Mouse (Mus musculus): ENCODE measurements at regions not wholly inside any gene's neighbourhood (a gene's known extent, or its start where the extent isn't known, plus 50 kb on each side); places are given as distances from the start of the nearest gene placed in this dataset.

DNA sequence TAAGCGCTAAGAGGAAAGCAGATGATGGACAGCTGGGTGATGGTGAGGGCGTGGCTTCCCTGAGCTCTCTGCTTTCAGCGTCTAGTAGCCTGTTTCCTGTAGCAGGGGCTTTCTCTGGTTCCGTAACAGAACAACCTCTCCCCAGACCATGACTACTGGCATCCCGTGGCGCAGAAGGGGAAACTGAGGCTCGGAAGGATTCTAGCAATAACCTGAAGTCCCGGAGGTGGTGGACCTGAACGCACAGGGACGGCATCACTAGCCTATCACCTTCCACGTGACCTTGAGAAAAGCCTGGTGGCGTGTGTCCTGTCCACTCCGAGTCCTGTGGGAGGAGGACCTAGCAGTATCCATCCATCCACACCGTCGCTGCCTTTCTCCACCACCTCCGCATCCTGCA is 208.1 kb downstream of the Gm26897 start:
- no peak overlapping the region for H3K4me3 ChIP-seq (replicated peaks)
- WGBS = 80% methylated on average over 16 of the region's 16 CpGs
- H3K36me3 ChIP-seq = no peaks in the 10 kb centered on the region
- no peak overlapping the region for H3K27ac ChIP-seq
- ATAC-seq = no peak
- H3K27me3 ChIP-seq (replicated peaks) = no peaks in the 10 kb centered on the region
- no peaks in the 10 kb centered on the region for H3K4me1 ChIP-seq (replicated peaks)
- no peaks in the 10 kb centered on the region for H3K9me3 ChIP-seq
- no peak overlapping the region for H3K4me2 ChIP-seq (replicated peaks)
- H3K9ac ChIP-seq = no peak overlapping the region

DNA sequence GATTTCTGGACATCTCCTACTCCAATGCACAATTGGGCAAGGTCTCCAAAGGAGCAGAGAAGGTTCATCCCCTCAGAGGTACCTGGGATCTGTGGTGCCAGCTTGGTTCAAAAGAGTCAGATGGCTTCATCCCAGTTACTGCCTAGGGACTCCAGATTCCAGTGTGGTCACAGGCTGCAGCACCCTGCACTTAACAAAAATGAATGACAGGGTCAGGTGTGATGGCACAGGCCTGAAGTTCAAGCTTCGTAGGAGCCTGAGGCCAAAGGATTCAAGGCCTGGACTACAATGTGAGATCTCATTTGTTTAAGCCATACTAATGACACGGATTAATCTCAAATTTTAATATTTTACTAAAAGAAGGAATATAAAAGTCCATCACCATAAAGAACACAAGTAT is 209.1 kb downstream of the Gm26897 start:
- Histone ChIP-seq H3K4me1 (replicated peaks) (no peaks in the 10 kb centered on the region), H3K4me2 (replicated peaks) (no peak overlapping the region), H3K9ac (no peak overlapping the region), H3K27me3 (replicated peaks) (no peaks in the 10 kb centered on the region), H3K27ac (no peak overlapping the region), H3K9me3 (no peaks in the 10 kb centered on the region), H3K4me3 (replicated peaks) (no peak overlapping the region), H3K36me3 (no peaks in the 10 kb centered on the region)
- no peak for ATAC-seq
- WGBS = 83% methylated on average over 2 of the region's 2 CpGs

DNA sequence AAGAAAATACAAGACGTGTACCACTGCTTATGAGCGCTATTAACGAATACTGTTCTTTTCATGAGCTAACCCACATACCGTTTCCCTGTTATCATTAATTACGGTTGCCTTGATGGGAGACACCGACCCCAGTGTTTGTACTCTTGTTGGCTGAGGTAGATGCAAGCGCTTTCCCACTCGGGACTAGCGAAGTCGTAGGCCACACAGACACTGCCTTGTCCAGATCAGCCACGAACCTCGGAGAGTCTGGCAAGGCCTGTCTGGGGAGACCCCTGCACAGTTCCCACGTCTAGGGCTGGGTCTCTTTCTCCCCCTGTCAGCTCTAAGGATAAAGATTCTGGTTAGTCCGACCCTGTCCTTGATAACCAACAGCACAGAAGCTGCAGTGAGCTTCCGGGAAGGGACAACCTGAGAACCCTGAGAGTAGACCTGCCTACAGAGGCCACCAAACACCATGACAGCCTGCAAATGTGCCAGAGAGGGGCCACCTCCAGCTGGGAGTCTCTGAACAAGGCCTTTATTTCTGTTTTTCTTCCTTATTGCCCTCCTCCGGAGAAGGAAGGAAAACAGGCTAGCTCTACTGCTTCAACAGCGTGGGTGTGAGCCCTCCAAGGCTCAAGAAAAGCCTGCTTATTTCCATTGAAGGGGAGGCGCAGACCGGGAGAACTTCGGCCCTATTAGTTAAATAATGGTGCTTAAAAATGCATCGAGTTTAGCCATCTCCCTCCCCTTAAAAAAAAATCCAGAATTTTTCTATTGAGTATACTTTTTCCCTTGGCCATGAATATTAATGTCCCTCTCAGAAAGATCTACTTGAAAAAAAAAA is 209.8 kb downstream of the Gm26897 start:
- no peak overlapping the region for H3K9ac ChIP-seq
- no peak overlapping the region for H3K27ac ChIP-seq
- no peak overlapping the region for H3K4me3 ChIP-seq (replicated peaks)
- 62% methylated on average over 21 of the region's 21 CpGs for WGBS
- H3K4me2 ChIP-seq (replicated peaks) = no peak overlapping the region
- no peaks in the 10 kb centered on the region for H3K9me3 ChIP-seq
- H3K4me1 ChIP-seq (replicated peaks) = no peaks in the 10 kb centered on the region
- no peaks in the 10 kb centered on the region for H3K27me3 ChIP-seq (replicated peaks)
- no peaks in the 10 kb centered on the region for H3K36me3 ChIP-seq
- peak; percentile 81; the same call in 1 of the 2 replicates for ATAC-seq

DNA sequence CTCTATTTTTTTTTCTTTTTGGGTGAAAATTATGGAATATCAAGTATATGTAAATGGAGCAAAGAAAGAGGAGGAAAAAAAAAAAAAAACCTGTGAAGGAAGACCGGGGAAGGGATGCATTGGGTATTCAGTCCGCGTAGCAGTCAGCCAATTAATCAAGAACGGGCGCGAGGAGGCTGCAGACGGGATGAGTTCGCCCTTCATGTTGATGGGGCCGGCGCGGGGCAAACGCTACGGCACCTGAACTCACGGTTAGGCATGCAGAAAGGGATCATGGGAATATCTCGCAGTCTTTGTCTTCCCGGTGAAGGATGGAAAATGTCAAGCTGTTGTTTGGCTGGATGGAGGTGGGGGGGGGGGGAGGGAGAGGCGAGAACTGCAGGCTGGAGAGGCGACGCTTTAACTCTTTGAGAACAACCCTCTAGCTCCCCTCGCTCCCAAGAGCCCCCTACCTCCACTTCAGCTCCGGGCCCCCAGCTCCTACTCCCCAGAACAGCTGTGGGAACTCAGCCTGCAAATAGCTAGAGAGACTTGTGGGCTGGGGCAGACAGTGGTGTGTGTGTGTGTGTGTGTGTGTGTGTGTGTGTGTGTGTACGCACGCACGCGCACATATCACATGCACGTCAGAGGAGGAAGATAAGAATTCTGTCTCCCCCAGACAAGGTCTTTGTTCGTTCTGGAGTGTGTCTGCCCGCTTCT is 210.7 kb downstream of the Gm26897 start:
- H3K27ac ChIP-seq = no peak overlapping the region
- WGBS = 40% methylated on average over 26 of the region's 28 CpGs
- no peak overlapping the region for H3K4me3 ChIP-seq (replicated peaks)
- no peaks in the 10 kb centered on the region for H3K36me3 ChIP-seq
- no peak overlapping the region for H3K9ac ChIP-seq
- H3K4me1 ChIP-seq (replicated peaks) = no peaks in the 10 kb centered on the region
- no peaks in the 10 kb centered on the region for H3K27me3 ChIP-seq (replicated peaks)
- H3K9me3 ChIP-seq = no peaks in the 10 kb centered on the region
- peak overlapping the region; percentile 34 for H3K4me2 ChIP-seq (replicated peaks)
- ATAC-seq = 0 out of 2 replicates have a peak, but pooled peaks have one; percentile 36

DNA sequence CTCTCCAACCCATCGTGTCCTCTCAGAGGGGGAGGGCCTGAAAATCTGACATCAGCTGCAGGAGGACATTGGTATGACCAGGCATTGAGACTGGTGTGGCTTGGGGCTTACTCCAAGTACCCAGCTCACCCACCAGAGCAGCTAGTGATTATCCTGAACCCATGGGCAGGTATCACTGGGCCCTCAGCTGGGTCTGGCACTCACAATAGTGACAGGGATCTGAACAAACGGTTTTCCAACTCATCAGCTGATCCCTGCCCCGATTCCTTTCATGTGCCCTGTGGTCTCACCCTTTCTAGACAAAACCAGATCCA is 211.2 kb downstream of the Gm26897 start:
- no peak overlapping the region for H3K9ac ChIP-seq
- no peaks in the 10 kb centered on the region for H3K4me1 ChIP-seq (replicated peaks)
- no peaks in the 10 kb centered on the region for H3K36me3 ChIP-seq
- peak overlapping the region; percentile 34; the same call in 1 of the 2 replicates for H3K4me2 ChIP-seq (replicated peaks)
- H3K4me3 ChIP-seq (replicated peaks) = no peak overlapping the region
- 55% methylated on average over 3 of the region's 3 CpGs for WGBS
- H3K27me3 ChIP-seq (replicated peaks) = no peaks in the 10 kb centered on the region
- no peak for ATAC-seq
- no peaks in the 10 kb centered on the region for H3K9me3 ChIP-seq
- no peak overlapping the region for H3K27ac ChIP-seq

DNA sequence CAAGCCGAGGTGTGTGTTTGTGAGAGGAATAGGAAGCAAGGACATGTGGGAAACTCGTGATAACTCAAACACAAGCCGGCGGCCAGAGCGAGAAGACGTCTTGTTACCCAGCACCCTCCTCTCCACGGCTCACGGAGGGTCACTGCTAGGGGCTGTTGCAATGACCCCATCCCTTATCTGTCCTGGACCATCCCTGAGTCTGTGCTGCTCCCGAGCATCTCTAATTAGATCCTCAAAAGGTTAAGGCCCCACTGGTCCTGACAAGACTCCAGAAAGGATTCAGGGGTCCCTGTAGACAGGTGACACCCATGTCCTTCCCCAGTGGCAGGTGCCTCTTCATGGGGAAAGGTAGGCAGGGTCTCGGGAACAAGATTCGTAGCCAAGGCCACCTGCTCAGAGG is 212.6 kb downstream of the Gm26897 start:
- no peaks in the 10 kb centered on the region for H3K27me3 ChIP-seq (replicated peaks)
- no peaks in the 10 kb centered on the region for H3K4me1 ChIP-seq (replicated peaks)
- 87% methylated on average over 11 of the region's 11 CpGs for WGBS
- no peak overlapping the region for H3K9ac ChIP-seq
- no peak overlapping the region for H3K4me2 ChIP-seq (replicated peaks)
- no peak overlapping the region for H3K4me3 ChIP-seq (replicated peaks)
- H3K27ac ChIP-seq = no peak overlapping the region
- H3K36me3 ChIP-seq = no peaks in the 10 kb centered on the region
- no peaks in the 10 kb centered on the region for H3K9me3 ChIP-seq
- ATAC-seq = no peak

DNA sequence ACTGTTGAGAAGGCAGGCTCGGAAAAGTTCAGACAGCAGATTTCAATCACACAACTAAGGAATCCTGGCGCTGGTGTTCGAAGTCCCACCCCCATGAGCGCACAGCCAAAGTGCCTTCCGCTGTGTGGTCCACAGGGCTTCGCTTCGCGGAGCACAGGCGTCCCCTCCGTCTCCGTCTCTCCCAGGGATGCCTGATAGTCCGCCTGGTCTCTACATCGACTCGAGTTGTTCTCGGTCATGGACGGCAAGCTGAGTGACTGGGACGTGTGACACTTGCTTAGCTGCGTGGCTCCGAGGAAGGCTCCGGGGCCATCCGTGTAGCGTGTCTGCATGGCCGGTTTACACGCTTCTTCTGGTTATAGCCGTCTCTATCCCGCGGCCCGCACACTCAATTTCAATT is 224.0 kb downstream of the Gm26897 start:
- no peak overlapping the region for H3K4me3 ChIP-seq (replicated peaks)
- H3K4me2 ChIP-seq (replicated peaks) = no peak overlapping the region
- H3K36me3 ChIP-seq = no peaks in the 10 kb centered on the region
- no peak overlapping the region for H3K27ac ChIP-seq
- no peaks in the 10 kb centered on the region; the same call in 1 of the 2 replicates for H3K27me3 ChIP-seq (replicated peaks)
- 66% methylated on average over 28 of the region's 28 CpGs for WGBS
- no peaks in the 10 kb centered on the region for H3K9me3 ChIP-seq
- H3K4me1 ChIP-seq (replicated peaks) = no peaks in the 10 kb centered on the region
- no peak overlapping the region for H3K9ac ChIP-seq
- ATAC-seq = no peak

DNA sequence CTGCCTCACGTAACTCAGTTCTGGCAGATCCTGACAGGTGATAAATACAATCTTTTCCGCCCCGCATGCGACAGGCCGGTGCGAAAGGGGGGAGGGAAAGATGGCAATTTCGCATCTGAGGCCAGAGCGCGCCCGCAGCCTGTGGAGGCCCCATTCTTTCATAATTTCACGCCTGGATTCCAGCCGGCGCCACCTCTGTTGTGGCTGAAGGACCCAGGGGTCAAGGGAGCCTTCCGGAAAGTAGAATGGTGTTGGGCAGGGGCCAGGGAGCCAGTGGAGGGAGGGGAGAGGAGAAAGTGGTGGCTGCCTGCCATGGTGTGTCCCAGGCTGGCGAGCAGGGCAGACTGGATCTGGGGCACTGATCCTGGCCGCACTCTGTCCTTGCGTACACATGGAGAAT is 224.5 kb downstream of the Gm26897 start:
- no peak for ATAC-seq
- Histone ChIP-seq H3K27me3 (replicated peaks) (no peaks in the 10 kb centered on the region; the same call in 1 of the 2 replicates), H3K4me1 (replicated peaks) (no peaks in the 10 kb centered on the region), H3K4me3 (replicated peaks) (no peak overlapping the region), H3K9ac (no peak overlapping the region), H3K27ac (no peak overlapping the region), H3K36me3 (no peaks in the 10 kb centered on the region), H3K9me3 (no peaks in the 10 kb centered on the region), H3K4me2 (replicated peaks) (no peak overlapping the region)
- WGBS = 60% methylated on average over 17 of the region's 17 CpGs

DNA sequence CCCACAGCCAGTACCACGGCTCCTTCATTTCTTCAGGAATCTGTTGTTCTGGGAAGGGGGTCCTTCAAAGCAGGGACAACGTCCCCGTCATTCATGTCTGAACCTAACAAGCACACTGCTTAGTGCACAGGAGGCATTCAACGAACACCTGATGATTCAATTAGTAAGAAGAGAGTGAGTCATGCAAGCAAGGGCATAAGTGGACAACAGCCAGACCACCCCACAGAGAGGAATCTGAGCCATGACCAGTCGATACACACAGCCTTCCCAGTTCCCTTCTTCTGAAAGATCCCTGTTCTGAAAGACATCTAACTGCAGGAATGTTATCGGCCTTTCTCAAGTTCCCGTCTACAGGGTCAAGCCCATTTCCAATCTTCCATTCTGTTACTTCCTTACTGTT is 231.6 kb downstream of the Gm26897 start:
- Histone ChIP-seq H3K9me3 (no peaks in the 10 kb centered on the region), H3K27ac (no peak overlapping the region), H3K4me3 (replicated peaks) (no peak overlapping the region), H3K4me1 (replicated peaks) (no peaks in the 10 kb centered on the region), H3K27me3 (replicated peaks) (no peaks in the 10 kb centered on the region), H3K36me3 (no peaks in the 10 kb centered on the region), H3K9ac (no peak overlapping the region), H3K4me2 (replicated peaks) (no peak overlapping the region)
- WGBS = 84% methylated on average over 7 of the region's 7 CpGs
- no peak for ATAC-seq

DNA sequence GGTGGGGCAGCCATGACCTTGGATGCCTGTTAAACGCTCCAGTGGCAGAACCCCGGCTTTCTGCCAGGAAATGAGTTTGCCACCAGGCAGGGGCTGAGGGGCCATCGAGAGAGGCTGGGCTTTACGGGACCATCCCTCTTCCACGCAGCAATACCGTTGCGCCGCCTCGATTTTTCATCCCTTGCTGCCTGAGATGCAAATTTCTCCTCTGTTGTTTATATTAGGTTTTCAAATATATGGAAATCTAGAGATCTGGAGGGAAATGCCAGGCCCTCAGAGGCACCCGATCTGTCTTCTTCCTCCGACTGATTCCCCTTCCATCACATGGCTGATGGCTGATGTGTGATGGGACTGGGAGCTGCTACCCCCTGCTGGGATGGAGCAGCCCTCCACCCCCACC is 234.4 kb downstream of the Gm26897 start:
- H3K4me1 ChIP-seq (replicated peaks) = no peaks in the 10 kb centered on the region
- no peaks in the 10 kb centered on the region for H3K36me3 ChIP-seq
- no peak overlapping the region for H3K4me3 ChIP-seq (replicated peaks)
- WGBS = 58% methylated on average over 11 of the region's 11 CpGs
- H3K9ac ChIP-seq = no peak overlapping the region
- H3K27me3 ChIP-seq (replicated peaks) = no peaks in the 10 kb centered on the region
- no peak for ATAC-seq
- no peaks in the 10 kb centered on the region for H3K9me3 ChIP-seq
- no peak overlapping the region for H3K4me2 ChIP-seq (replicated peaks)
- H3K27ac ChIP-seq = no peak overlapping the region

DNA sequence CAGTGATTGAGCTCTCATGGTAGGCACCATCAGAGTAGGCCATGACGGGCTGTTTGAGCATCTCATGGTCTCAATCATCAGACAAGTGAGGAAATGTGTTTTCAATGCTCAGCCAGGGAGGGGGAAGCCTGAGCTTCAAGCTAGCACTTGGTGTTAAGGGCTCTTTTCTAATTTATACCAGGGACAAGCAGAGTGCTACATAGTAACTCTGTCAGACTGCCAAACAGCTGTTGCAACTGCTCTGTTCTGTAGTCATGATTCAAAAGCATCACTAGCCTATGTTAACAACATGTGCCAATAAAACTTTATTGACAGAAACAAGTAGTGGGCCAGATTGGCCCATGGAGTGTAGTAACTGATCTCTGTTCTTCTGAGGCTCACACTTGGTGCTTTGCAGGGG is 235.0 kb downstream of the Gm26897 start:
- no peaks in the 10 kb centered on the region for H3K36me3 ChIP-seq
- 93% methylated on average over 1 of the region's 1 CpGs for WGBS
- H3K4me3 ChIP-seq (replicated peaks) = no peak overlapping the region
- H3K27me3 ChIP-seq (replicated peaks) = no peaks in the 10 kb centered on the region
- no peak for ATAC-seq
- H3K9ac ChIP-seq = no peak overlapping the region
- no peaks in the 10 kb centered on the region for H3K4me1 ChIP-seq (replicated peaks)
- H3K4me2 ChIP-seq (replicated peaks) = no peak overlapping the region
- H3K9me3 ChIP-seq = no peaks in the 10 kb centered on the region
- H3K27ac ChIP-seq = no peak overlapping the region

DNA sequence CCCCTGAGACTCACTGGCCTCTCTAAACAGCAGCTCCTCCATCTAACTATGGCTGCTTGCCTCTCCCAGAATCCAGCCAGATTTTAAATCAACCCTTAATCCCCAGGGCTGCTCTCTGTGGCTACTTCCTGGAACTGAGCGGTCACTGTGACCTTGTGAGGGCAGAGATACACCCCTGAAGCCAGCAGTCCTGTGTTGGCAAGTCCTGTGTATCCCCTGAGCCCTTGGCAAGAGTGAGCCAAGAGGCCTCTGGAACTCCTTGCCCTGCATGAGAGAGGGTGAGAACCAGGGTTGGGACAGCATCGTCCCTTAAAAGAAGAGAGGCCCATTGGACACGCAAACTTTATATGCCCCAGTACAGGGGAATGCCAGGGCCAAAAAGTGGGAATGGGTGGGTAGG is 237.5 kb downstream of the Gm26897 start:
- Histone ChIP-seq H3K4me2 (replicated peaks) (no peak overlapping the region), H3K36me3 (no peaks in the 10 kb centered on the region), H3K4me3 (replicated peaks) (no peak overlapping the region), H3K9ac (no peak overlapping the region), H3K9me3 (no peaks in the 10 kb centered on the region), H3K4me1 (replicated peaks) (no peaks in the 10 kb centered on the region), H3K27ac (no peak overlapping the region), H3K27me3 (replicated peaks) (no peaks in the 10 kb centered on the region)
- no peak for ATAC-seq
- 75% methylated on average over 3 of the region's 3 CpGs for WGBS

DNA sequence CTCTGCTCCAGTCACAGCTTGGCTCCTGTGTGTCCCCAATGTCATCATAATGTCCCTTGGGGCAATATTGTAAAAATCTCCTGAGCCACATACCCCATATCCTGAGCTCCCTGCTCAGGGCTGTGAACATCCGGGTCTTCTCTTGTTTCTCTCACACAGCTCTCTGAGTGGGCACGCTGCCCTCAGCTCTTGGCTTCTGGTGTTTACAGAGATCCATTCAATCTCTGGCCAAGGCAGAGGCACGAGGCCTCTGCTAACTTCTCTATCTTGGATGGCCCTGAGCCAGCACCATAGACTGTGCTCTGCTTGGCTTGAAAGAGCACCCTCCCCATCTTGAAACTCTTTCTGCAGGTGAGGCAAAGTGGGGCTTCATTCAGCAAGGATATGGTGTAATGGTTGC is 238.2 kb downstream of the Gm26897 start:
- H3K4me2 ChIP-seq (replicated peaks) = no peak overlapping the region
- no peaks in the 10 kb centered on the region for H3K36me3 ChIP-seq
- no peak overlapping the region for H3K9ac ChIP-seq
- H3K9me3 ChIP-seq = no peaks in the 10 kb centered on the region
- no peak for ATAC-seq
- no peaks in the 10 kb centered on the region for H3K27me3 ChIP-seq (replicated peaks)
- 55% methylated on average over 3 of the region's 3 CpGs for WGBS
- H3K27ac ChIP-seq = no peak overlapping the region
- H3K4me1 ChIP-seq (replicated peaks) = no peaks in the 10 kb centered on the region
- H3K4me3 ChIP-seq (replicated peaks) = no peak overlapping the region
